Mouse (Mus musculus): ENCODE measurements around the gene Ide.
"Not testable (repeated sequence)": the region's sequence is repeated elsewhere in the genome, so short reads cannot be mapped to it uniquely, and the experiment has no call there.

GRCm38 (mm10) chr19:37232598-37232997 is 105.1 kb downstream of the Ide start:
- not testable (repeated sequence) for TF ChIP-seq POLR2A (IDR thresholded peaks at IDR 0.05; ENCODE audit: extremely low read depth, insufficient read depth, low read length); CTCF (IDR thresholded peaks at IDR 0.05; ENCODE audit: low read depth, low read length)
